ENCODE assay signal across 8 mouse cellular contexts in genomic region chr12:78748557-78749377, GRCm38 (mm10). TPM values are rescaled to one million over a fixed set of nuclear protein-coding genes. Genes with fewer than 3 reads are reported as not detected.
DNase-seq lines count a peak whose midpoint lies in the region; ATAC-seq and TF ChIP-seq lines count a peak whose summit lies in the region.

Gene Mpp5, plus strand, starts transcription at chr12:78748907.

- peaks cover 8% of the 10 kb centered on the region for H3K4me1 ChIP-seq in embryonic facial prominence, embryonic 13.5 days
- peaks cover 6% of the 10 kb centered on the region; the same call in 1 of the 2 replicates for H3K4me1 ChIP-seq in kidney, adult 2 months (ENCODE audit: control insufficient read depth, insufficient read depth, low read length)
- peaks cover 9% of the 10 kb centered on the region; the same call in 1 of the 2 replicates for H3K4me1 ChIP-seq in limb, embryonic 12.5 days (replicated peaks)
- peaks cover 9% of the 10 kb centered on the region for H3K4me1 ChIP-seq in midbrain, embryonic 15.5 days
- H3K4me1 ChIP-seq in spleen, adult 2 months (ENCODE audit: control insufficient read depth, insufficient read depth, insufficient read length) = no peaks in the 10 kb centered on the region; the same call in 1 of the 2 replicates

- 0 out of 2 replicates have a peak, but pooled peaks cover 8% of the 10 kb centered on the region for H3K27me3 ChIP-seq in embryonic facial prominence, embryonic 13.5 days
- H3K27me3 ChIP-seq in kidney, adult 2 months (replicated peaks; ENCODE audit: control insufficient read depth, insufficient read depth, low read length) = no peaks in the 10 kb centered on the region
- H3K27me3 ChIP-seq in limb, embryonic 12.5 days = peaks cover 3% of the 10 kb centered on the region; the same call in 1 of the 2 replicates
- H3K27me3 ChIP-seq in midbrain, embryonic 15.5 days (replicated peaks) = peaks cover 9% of the 10 kb centered on the region; the same call in 1 of the 2 replicates
- H3K27me3 ChIP-seq in spleen, adult 2 months (ENCODE audit: control insufficient read depth, insufficient read depth, low read length) = no peaks in the 10 kb centered on the region

- peak within 1 kb of the TSS; percentile 92 for H3K4me2 ChIP-seq in embryonic facial prominence, embryonic 13.5 days
- peak within 1 kb of the TSS; percentile 87 for H3K4me2 ChIP-seq in limb, embryonic 12.5 days
- peak within 1 kb of the TSS; percentile 84 for H3K4me2 ChIP-seq in midbrain, embryonic 15.5 days

- under 1% methylated on average over 89 of the region's 98 CpGs for WGBS in embryonic facial prominence, embryonic 13.5 days
- 1% methylated on average over 95 of the region's 98 CpGs for WGBS in kidney, adult 2 months
- under 1% methylated on average over 82 of the region's 98 CpGs for WGBS in limb, embryonic 12.5 days
- WGBS in midbrain, embryonic 15.5 days = under 1% methylated on average over 83 of the region's 98 CpGs
- whole genome bisulfite sequencing in spleen, adult 2 months = under 1% methylated on average over 93 of the region's 98 CpGs

- no peaks in the 10 kb centered on the region for H3K36me3 ChIP-seq in embryonic facial prominence, embryonic 13.5 days
- H3K36me3 ChIP-seq in kidney, adult 2 months (ENCODE audit: control insufficient read depth, insufficient read depth, low read length) = no peaks in the 10 kb centered on the region
- no peaks in the 10 kb centered on the region for H3K36me3 ChIP-seq in limb, embryonic 12.5 days
- H3K36me3 ChIP-seq in midbrain, embryonic 15.5 days (replicated peaks) = no peaks in the 10 kb centered on the region
- no peaks in the 10 kb centered on the region for H3K36me3 ChIP-seq in spleen, adult 2 months (ENCODE audit: control insufficient read depth, insufficient read depth, low read length)

- peak within 1 kb of the TSS; percentile 78 for H3K4me3 ChIP-seq in embryonic facial prominence, embryonic 13.5 days
- peak within 1 kb of the TSS; percentile 97 for H3K4me3 ChIP-seq in kidney, adult 2 months (ENCODE audit: insufficient read depth, low read depth, low read length)
- peak within 1 kb of the TSS; percentile 85 for H3K4me3 ChIP-seq in limb, embryonic 12.5 days (replicated peaks)
- H3K4me3 ChIP-seq in midbrain, embryonic 15.5 days = peak within 1 kb of the TSS; percentile 90
- H3K4me3 ChIP-seq in spleen, adult 2 months (ENCODE audit: extremely low read depth, insufficient read depth, insufficient read length) = peak within 1 kb of the TSS; percentile 86

- TF ChIP-seq CTCF in kidney, adult 2 months (conservative IDR thresholded peaks at IDR 0.05; ENCODE audit: insufficient read depth, insufficient read length, low read depth, low read length) = no peak
- TF ChIP-seq CTCF in spleen, adult 2 months (IDR thresholded peaks at IDR 0.05; ENCODE audit: extremely low read depth, insufficient read depth, insufficient read length, insufficient replicate concordance) = no peak

- no peaks in the 10 kb centered on the region for H3K9me3 ChIP-seq in embryonic facial prominence, embryonic 13.5 days
- no peaks in the 10 kb centered on the region for H3K9me3 ChIP-seq in limb, embryonic 12.5 days
- H3K9me3 ChIP-seq in midbrain, embryonic 15.5 days = no peaks in the 10 kb centered on the region

- H3K27ac ChIP-seq in embryonic facial prominence, embryonic 13.5 days = peak within 1 kb of the TSS; percentile 97
- peak within 1 kb of the TSS; percentile 92 for H3K27ac ChIP-seq in kidney, adult 2 months (ENCODE audit: insufficient read depth, low read depth, low read length)
- H3K27ac ChIP-seq in limb, embryonic 12.5 days = peak within 1 kb of the TSS; percentile 98
- peak within 1 kb of the TSS; percentile 86 for H3K27ac ChIP-seq in midbrain, embryonic 15.5 days
- H3K27ac ChIP-seq in spleen, adult 2 months (ENCODE audit: insufficient read depth, low read length) = peak within 1 kb of the TSS; percentile 72; the same call in 1 of the 2 replicates

- DNase-seq in 3134 (ENCODE audit: extremely low read depth, insufficient read length, low spot score) = peak; percentile 96
- DNase-seq in adrenal gland, postnatal 36 days = peak; percentile 98
- DNase-seq in heart, adult 18-20 months = peak; percentile 94 to 98
- DNase-seq in kidney, adult 2 months = peak; percentile 98
- peak; percentile 91 to 93 for DNase-seq in spleen, adult 2 months (ENCODE audit: low read depth in 1 of 2, low spot score in 2 of 2)

- ATAC-seq in embryonic facial prominence, embryonic 13.5 days (ENCODE audit: insufficient number of reproducible peaks, insufficient read depth, low FRiP score, low TSS enrichment, low read depth) = peak; percentile 100
- peak; percentile 100 for ATAC-seq in limb, embryonic 12.5 days (ENCODE audit: insufficient number of reproducible peaks, insufficient read depth, low FRiP score, low TSS enrichment, low read depth)
- peak; percentile 100 for ATAC-seq in midbrain, embryonic 15.5 days (replicated peaks)

- peak; percentile 51 for TF ChIP-seq POLR2A in kidney, adult 2 months (IDR thresholded peaks at IDR 0.05; ENCODE audit: low read depth, low read length)
- peak; percentile 17 for TF ChIP-seq POLR2A in spleen, adult 2 months (IDR thresholded peaks at IDR 0.05; ENCODE audit: low read depth, low read length)

- H3K9ac ChIP-seq in embryonic facial prominence, embryonic 13.5 days = peak within 1 kb of the TSS; percentile 89
- H3K9ac ChIP-seq in limb, embryonic 12.5 days (replicated peaks) = peak within 1 kb of the TSS; percentile 92
- peak within 1 kb of the TSS; percentile 65 for H3K9ac ChIP-seq in midbrain, embryonic 15.5 days

RNA-seq across cellular contexts. Expression of gene Mpp5, which starts in this region (rescaled TPM):
- 10 to 100 TPM; 30.3 to 32.2 TPM for total RNA-seq in adrenal gland, postnatal 36 days (2021)
- polyA plus RNA-seq in embryonic facial prominence, embryonic 13.5 days (2015; fragmentation: Nextera tagmentation; extraction: Ambion mirVana) = 19.2 and 24.6 TPM in 2 replicates
- total RNA-seq in heart, adult 18-20 months (2021) = 10 to 100 TPM; 12.7 to 14.9 TPM
- 4.5 and 6.4 TPM in 2 replicates for polyA plus RNA-seq in kidney, adult 2 months (2012; rRNA removed)
- 22.7 and 23.5 TPM in 2 replicates for polyA plus RNA-seq in limb, embryonic 12.5 days (2016; fragmentation: Nextera tagmentation; extraction: Ambion mirVana)
- polyA plus RNA-seq in midbrain, embryonic 15.5 days (2015; fragmentation: Nextera tagmentation; extraction: Ambion mirVana) = 11.8 and 14.8 TPM in 2 replicates
- 0.44 and 0.49 TPM in 2 replicates for polyA plus RNA-seq in spleen, adult 2 months (2012; rRNA removed)

Comparison
In these comparisons a context has a peak if more than half of its experiments do, and no peak if none do; other contexts are left out.
1. Peak in every context shown above with its lines: DNase-seq, ATAC-seq, H3K4me3 ChIP-seq and H3K27ac ChIP-seq.
2. Peak in DNase-seq, H3K4me3 ChIP-seq and H3K27ac ChIP-seq in spleen, adult 2 months; RNA of the gene not detected or under 1 TPM.